22 mouse cellular contexts compared by ENCODE assay signal in genomic region chr6:5911295-5911694, GRCm38 (mm10).
DNase-seq lines count a peak whose midpoint lies in the region; ATAC-seq lines count a peak whose summit lies in the region.
"Had no signal": no experiment of that assay in that cellular context is flagged by ENCODE, and none has a peak within 500 bp of the region (broad histone marks: within the 10 kb centered on the region; RNA-seq: fewer than 3 reads in every experiment).

No protein-coding gene starts in this region.

- no peaks in the 10 kb centered on the region for H3K9me3 ChIP-seq in kidney, embryonic 15.5 days (replicated peaks)
- no peaks in the 10 kb centered on the region for H3K9me3 ChIP-seq in forebrain, embryonic 14.5 days (replicated peaks; ENCODE audit: control insufficient read depth, low read length)
- H3K9me3 ChIP-seq: embryonic facial prominence, embryonic 10.5 days; forebrain, embryonic 10.5 days; heart, embryonic 12.5 days; hindbrain, embryonic 10.5 days; intestine, embryonic 15.5 days; midbrain, embryonic 15.5 days had no signal

- ATAC-seq in kidney, embryonic 15.5 days (replicated peaks; ENCODE audit: low FRiP score) = no peak
- no peak for ATAC-seq in forebrain, embryonic 14.5 days
- ATAC-seq: forebrain, postnatal 0 days; hindbrain, embryonic 16.5 days; intestine, embryonic 15.5 days; midbrain, embryonic 15.5 days had no signal

- H3K4me1 ChIP-seq in kidney, embryonic 15.5 days = no peaks in the 10 kb centered on the region
- H3K4me1 ChIP-seq in forebrain, embryonic 14.5 days (ENCODE audit: control insufficient read depth, insufficient read depth, low read length) = no peaks in the 10 kb centered on the region
- H3K4me1 ChIP-seq: forebrain, embryonic 10.5 days; heart, embryonic 12.5 days; hindbrain, embryonic 10.5 days; intestine, embryonic 15.5 days; midbrain, embryonic 15.5 days had no signal

- no peak overlapping the region for H3K27ac ChIP-seq in kidney, embryonic 15.5 days
- no peak overlapping the region for H3K27ac ChIP-seq in forebrain, embryonic 14.5 days (ENCODE audit: low read depth, low read length)
- H3K27ac ChIP-seq: embryonic facial prominence, embryonic 10.5 days; forebrain, embryonic 10.5 days; hindbrain, embryonic 10.5 days; intestine, embryonic 15.5 days; midbrain, embryonic 15.5 days had no signal

- H3K36me3 ChIP-seq in kidney, embryonic 15.5 days = no peaks in the 10 kb centered on the region
- no peaks in the 10 kb centered on the region for H3K36me3 ChIP-seq in forebrain, embryonic 14.5 days (ENCODE audit: control insufficient read depth, insufficient read depth, low read length)
- H3K36me3 ChIP-seq: embryonic facial prominence, embryonic 10.5 days; forebrain, embryonic 10.5 days; heart, embryonic 12.5 days; hindbrain, embryonic 10.5 days; intestine, embryonic 15.5 days; midbrain, embryonic 15.5 days had no signal

- no peaks in the 10 kb centered on the region for H3K27me3 ChIP-seq in kidney, embryonic 15.5 days
- H3K27me3 ChIP-seq in forebrain, embryonic 14.5 days (replicated peaks; ENCODE audit: control insufficient read depth, insufficient read depth, low read length) = no peaks in the 10 kb centered on the region
- H3K27me3 ChIP-seq: heart, embryonic 12.5 days; intestine, embryonic 15.5 days; midbrain, embryonic 15.5 days had no signal

- H3K9ac ChIP-seq in kidney, embryonic 15.5 days = no peak overlapping the region
- H3K9ac ChIP-seq in forebrain, embryonic 14.5 days (ENCODE audit: low read length) = no peak overlapping the region
- H3K9ac ChIP-seq: forebrain, postnatal 0 days; heart, embryonic 12.5 days; intestine, embryonic 15.5 days; midbrain, embryonic 15.5 days had no signal

- peak; percentile 49 to 62 for DNase-seq in frontal cortex, postnatal 36 days (ENCODE audit: low spot score in 2 of 2)
- no peak for DNase-seq in frontal cortex, postnatal 14 days (ENCODE audit: low spot score in 2 of 2)
- peak; percentile 44 for DNase-seq in Muller cell, postnatal 12 days (ENCODE audit: inconsistent ontology term)
- DNase-seq in left cerebral cortex, adult 9 months (ENCODE audit: low spot score in 2 of 2) = peak; percentile 35 to 55
- DNase-seq in right cerebral cortex, postnatal 36 days (ENCODE audit: low spot score in 2 of 2) = peak; percentile 22 to 50
- DNase-seq in forebrain, embryonic 14.5 days (ENCODE audit: low spot score) = no peak
- DNase-seq: adrenal gland, postnatal 25 days; cerebellum, adult 9-10 months; forebrain, postnatal 0 days; gastrocnemius, postnatal 14 days; heart, adult 18-20 months; heart, postnatal 10 days; kidney, postnatal 14 days; lung, postnatal 4 days had no signal

- WGBS in kidney, embryonic 15.5 days = 78% methylated on average over 7 of the region's 7 CpGs
- 79% methylated on average over 7 of the region's 7 CpGs for WGBS in forebrain, embryonic 14.5 days

- H3K4me2 ChIP-seq in kidney, embryonic 15.5 days = no peak overlapping the region
- H3K4me2 ChIP-seq in forebrain, embryonic 14.5 days (ENCODE audit: low read length) = no peak overlapping the region
- H3K4me2 ChIP-seq: heart, embryonic 12.5 days; intestine, embryonic 15.5 days; midbrain, embryonic 15.5 days had no signal

- H3K4me3 ChIP-seq in kidney, embryonic 15.5 days (replicated peaks) = no peak overlapping the region
- H3K4me3 ChIP-seq in forebrain, embryonic 14.5 days (ENCODE audit: low read depth, low read length) = no peak overlapping the region
- H3K4me3 ChIP-seq: embryonic facial prominence, embryonic 10.5 days; forebrain, embryonic 10.5 days; heart, embryonic 12.5 days; hindbrain, embryonic 10.5 days; intestine, embryonic 15.5 days; midbrain, embryonic 15.5 days had no signal

Comparison
In these comparisons a context has a peak if more than half of its experiments do, and no peak if none do; other contexts are left out.
1. DNase-seq: peak in frontal cortex, postnatal 36 days (2 of 2), Muller cell, postnatal 12 days (single experiment), left cerebral cortex, adult 9 months (2 of 2) and right cerebral cortex, postnatal 36 days (2 of 2); none in frontal cortex, postnatal 14 days (0 of 2) and forebrain, embryonic 14.5 days (single experiment).